Mouse (Mus musculus) testis, adult 2 months (tissue): ENCODE results near the gene Clip2.

Experiments used
- CTCF ChIP-seq: fragments of 200-500 bp; IDR thresholded peaks from 2 replicates; pipeline ENCODE4 v1.5.1; 2012; ENCODE audit warnings: low read depth, mild to moderate bottlenecking, inconsistent platforms, low read length, moderate library complexity; ENCODE audit not compliant: control insufficient read depth, insufficient read depth, insufficient replicate concordance
- POLR2A ChIP-seq: fragments of 200-500 bp; IDR thresholded peaks from 2 replicates; pipeline ENCODE4 v1.6.1; 2012; ENCODE audit warnings: low read depth, mild to moderate bottlenecking, inconsistent platforms, low read length, moderate library complexity; ENCODE audit not compliant: control insufficient read depth

- TF ChIP-seq CTCF: no peak
- no peak for TF ChIP-seq POLR2A
Measured at GRCm38 (mm10) chr5:134539891-134540290, 12.3 kb downstream of the Clip2 start.
